Mouse (Mus musculus): Measurements from ENCODE around the gene Ccdc83.

DNA sequence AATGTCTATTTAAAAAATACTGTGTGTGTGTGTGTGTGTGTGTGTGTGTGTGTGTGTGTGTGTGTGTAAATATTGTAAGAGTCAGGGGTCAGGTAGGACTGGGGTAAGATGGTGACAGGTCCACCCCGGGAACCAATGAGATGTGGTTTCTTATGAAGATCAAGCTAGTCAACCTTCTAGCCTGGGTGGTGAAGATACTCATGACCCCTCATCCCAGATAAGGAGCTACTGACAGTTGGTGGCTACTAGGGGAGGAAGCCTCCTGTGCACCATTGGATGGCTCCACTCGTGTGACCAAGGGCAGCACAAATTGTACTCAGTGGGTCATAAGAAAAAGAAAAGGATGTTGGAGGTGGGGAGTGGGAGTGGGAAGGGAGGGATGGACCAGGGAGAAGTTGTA lies 5.7 kb downstream of the Ccdc83 start:
- TF ChIP-seq POLR2A (IDR thresholded peaks at IDR 0.05; ENCODE audit: borderline replicate concordance, low read depth, low read length) (no peak), CTCF (IDR thresholded peaks at IDR 0.05; ENCODE audit: low read depth, low read length) (no peak)
